Mouse (Mus musculus) intestine, embryonic 14.5 days (tissue): ENCODE measurements around the gene Rpl36. TPM values are rescaled to one million over a fixed set of nuclear protein-coding genes. Genes with fewer than 3 reads are reported as not detected.
A peak's percentile ranks its signal among the peaks of the same experiment; 100 is the strongest.

ENCODE experiments used
- ATAC-seq: fragments of 200-750 bp; cut with Nextera tagmentation; replicated peaks from 2 replicates; pipeline ENCODE4 v1.8.0; 2017; ENCODE audit warnings: low read depth, moderate number of reproducible peaks, moderate TSS enrichment, moderate library complexity; ENCODE audit not compliant: low FRiP score, low TSS enrichment
- DNase-seq: peaks from one replicate; pipeline ENCODE4 v3.0.0-alpha.2; 2018; ENCODE audit warnings: low spot score
- H3K27ac ChIP-seq: fragments of 300-500 bp; sonication (generic); 2 replicates; pipeline ENCODE4 v1.5.1; 2014; ENCODE audit warnings: low read depth, mild to moderate bottlenecking, control low read depth
- H3K27me3 ChIP-seq: fragments of 300-500 bp; sonication (generic); replicated peaks from 2 replicates; pipeline ENCODE4 v1.6.1; 2014; ENCODE audit warnings: low read length, control low read depth; ENCODE audit not compliant: control insufficient read depth, insufficient read depth
- H3K36me3 ChIP-seq: fragments of 300-500 bp; sonication (generic); 2 replicates; pipeline ENCODE4 v1.6.1; 2014; ENCODE audit warnings: low read length, control low read depth; ENCODE audit not compliant: control insufficient read depth, insufficient read depth
- H3K4me1 ChIP-seq: fragments of 300-500 bp; sonication (generic); replicated peaks from 2 replicates; pipeline ENCODE4 v1.6.1; 2014; ENCODE audit warnings: low read length, control low read depth, mixed read lengths; ENCODE audit not compliant: control insufficient read depth, insufficient read depth
- H3K4me2 ChIP-seq: fragments of 300-500 bp; sonication (generic); 2 replicates; pipeline ENCODE4 v1.6.1; 2014; ENCODE audit warnings: low read length
- H3K4me3 ChIP-seq: fragments of 300-500 bp; sonication (generic); 2 replicates; pipeline ENCODE4 v1.5.1; 2014; ENCODE audit warnings: low read depth, low read length, control low read depth, mixed read lengths
- H3K9ac ChIP-seq: fragments of 300-500 bp; sonication (generic); 2 replicates; pipeline ENCODE4 v1.6.1; 2014; ENCODE audit warnings: mild to moderate bottlenecking, low read length
- H3K9me3 ChIP-seq: fragments of 300-500 bp; sonication (generic); 2 replicates; pipeline ENCODE4 v1.6.1; 2016; ENCODE audit warnings: low read length, control low read depth; ENCODE audit not compliant: control insufficient read depth
- WGBS: fragments of 180-500 bp; shearing (Covaris S2); extraction: QIAGEN DNeasy Blood & Tissue Kit; methylation state at CpG from one replicate; pipeline ENCODE4 v1.1.7; 2014; 5-methylcytosine and 5-hydroxymethylcytosine counted together
- polyA plus RNA-seq: library from polyadenylated mRNA; unstranded; fragments of >200 nt; fragmentation: Nextera tagmentation; extraction: Ambion mirVana; gene quantifications from 2 replicates; pipeline ENCODE4 v1.2.1, GENCODE M21; 2014

Rpl36 gene
- polyA plus RNA-seq, 1 experiment from 2014 or later, result 2,673 TPM

DNA sequence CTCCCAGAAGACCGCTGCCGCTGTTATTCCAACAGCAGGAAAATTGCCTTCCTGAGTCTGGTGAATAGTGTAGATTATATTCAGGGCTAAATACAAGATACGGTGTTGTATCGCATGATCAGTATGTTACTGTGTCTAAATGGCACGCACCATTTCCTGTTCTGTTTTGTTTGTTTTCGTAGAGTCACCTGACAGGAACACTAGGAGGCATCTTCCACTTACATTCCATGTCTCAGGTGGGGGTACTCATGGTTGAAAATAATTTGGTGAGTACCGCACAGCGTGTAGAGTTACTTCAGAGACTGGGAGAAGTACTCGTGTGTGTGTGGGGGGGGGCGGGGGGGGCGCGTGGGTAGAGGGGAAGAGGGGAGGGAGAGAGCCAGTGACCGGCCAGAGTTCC lies 34.3 kb downstream of the Rpl36 start:
- no peak for DNase-seq
- ATAC-seq, result no peak
- no peak overlapping the region for H3K4me2 ChIP-seq
- H3K27me3 ChIP-seq, result no peaks in the 10 kb centered on the region
- H3K9ac ChIP-seq, result no peak overlapping the region
- 61% methylated on average over 9 of the region's 13 CpGs for WGBS
- H3K36me3 ChIP-seq, result no peaks in the 10 kb centered on the region
- H3K27ac ChIP-seq, result no peak overlapping the region
- no peak overlapping the region for H3K4me3 ChIP-seq
- H3K4me1 ChIP-seq, result no peaks in the 10 kb centered on the region
- no peaks in the 10 kb centered on the region for H3K9me3 ChIP-seq

DNA sequence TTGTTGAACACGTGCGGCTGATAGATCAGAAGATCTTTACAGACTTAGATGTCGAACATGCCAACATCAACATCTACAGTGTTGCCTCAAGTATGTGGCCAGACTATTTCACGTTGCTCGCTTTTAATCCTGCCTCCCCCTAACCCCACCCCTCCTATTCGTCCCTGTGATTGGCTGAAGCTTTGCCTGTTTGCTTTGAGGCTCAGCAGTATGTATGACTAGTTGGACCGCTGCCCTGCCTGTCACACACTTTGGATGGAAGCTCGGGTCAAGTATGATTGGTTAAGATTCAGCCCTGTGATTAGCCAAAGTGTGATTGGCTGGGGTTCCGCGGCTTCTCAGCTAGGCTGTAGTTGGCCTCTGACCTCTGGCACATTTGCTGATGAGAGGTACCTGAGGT lies 38.6 kb downstream of the Rpl36 start:
- 25% methylated on average over 10 of the region's 10 CpGs for WGBS

DNA sequence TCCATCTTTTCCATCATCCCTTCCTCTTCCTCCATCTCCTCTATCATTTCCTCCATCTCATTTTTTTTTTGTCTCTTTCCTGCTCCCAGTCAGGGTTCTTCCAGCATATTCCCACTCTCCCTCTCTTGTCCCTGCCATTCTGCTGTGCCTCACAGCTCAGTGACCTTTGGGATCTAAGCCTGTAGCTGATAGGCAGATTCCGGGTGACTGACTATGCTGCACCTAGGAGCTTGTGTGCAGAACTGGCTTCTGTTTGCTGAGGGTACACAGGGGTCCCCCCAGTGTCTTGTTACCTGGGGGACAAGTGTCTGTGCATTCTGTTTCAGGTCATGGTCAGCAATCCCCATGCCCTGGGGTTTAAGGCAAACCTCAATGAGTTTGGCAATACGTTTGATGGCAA lies 41.6 kb downstream of the Rpl36 start:
- H3K4me2 ChIP-seq, result no peak overlapping the region
- H3K27ac ChIP-seq, result no peak overlapping the region
- no peaks in the 10 kb centered on the region for H3K4me1 ChIP-seq
- no peaks in the 10 kb centered on the region for H3K9me3 ChIP-seq
- no peak for DNase-seq
- H3K27me3 ChIP-seq, result no peaks in the 10 kb centered on the region
- H3K36me3 ChIP-seq, result no peaks in the 10 kb centered on the region
- WGBS, result 64% methylated on average over 2 of the region's 2 CpGs
- no peak overlapping the region for H3K9ac ChIP-seq
- H3K4me3 ChIP-seq, result no peak overlapping the region
- ATAC-seq, result no peak

More for the DNA sequence above, 38.6 kb downstream of the Rpl36 start:
- no peaks in the 10 kb centered on the region for H3K4me1 ChIP-seq
- no peak for ATAC-seq
- H3K27me3 ChIP-seq, result no peaks in the 10 kb centered on the region
- H3K9me3 ChIP-seq, result no peaks in the 10 kb centered on the region
- no peak overlapping the region for H3K4me2 ChIP-seq
- no peak overlapping the region for H3K9ac ChIP-seq
- no peak for DNase-seq
- no peaks in the 10 kb centered on the region for H3K36me3 ChIP-seq
- H3K4me3 ChIP-seq, result no peak overlapping the region
- H3K27ac ChIP-seq, result no peak overlapping the region

DNA sequence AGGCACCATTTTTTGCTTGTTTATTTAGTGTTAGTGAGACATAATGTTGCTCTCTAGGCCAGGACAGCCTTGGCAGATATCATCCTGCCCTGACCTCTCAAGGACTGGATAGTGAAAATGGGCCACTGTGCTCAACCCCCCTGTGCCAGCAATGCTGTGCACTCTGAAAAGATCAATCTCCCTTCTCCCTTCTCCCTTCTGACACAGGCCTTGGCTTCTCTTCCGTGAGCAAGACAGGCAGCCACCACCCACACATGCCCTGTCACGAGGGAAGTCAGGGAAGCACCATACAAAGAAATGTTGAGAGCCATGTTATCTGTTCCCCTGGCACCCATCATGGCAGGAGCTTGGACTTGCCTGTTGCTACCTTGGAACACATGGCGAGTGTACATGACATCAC lies 42.1 kb downstream of the Rpl36 start:
- 85% methylated on average over 3 of the region's 3 CpGs for WGBS
- H3K9me3 ChIP-seq, result no peaks in the 10 kb centered on the region
- H3K27me3 ChIP-seq, result no peaks in the 10 kb centered on the region
- no peak overlapping the region for H3K4me3 ChIP-seq
- H3K27ac ChIP-seq, result no peak overlapping the region
- H3K4me2 ChIP-seq, result no peak overlapping the region
- no peaks in the 10 kb centered on the region for H3K4me1 ChIP-seq
- ATAC-seq (no peak), DNase-seq (no peak)
- no peak overlapping the region for H3K9ac ChIP-seq
- no peaks in the 10 kb centered on the region for H3K36me3 ChIP-seq

DNA sequence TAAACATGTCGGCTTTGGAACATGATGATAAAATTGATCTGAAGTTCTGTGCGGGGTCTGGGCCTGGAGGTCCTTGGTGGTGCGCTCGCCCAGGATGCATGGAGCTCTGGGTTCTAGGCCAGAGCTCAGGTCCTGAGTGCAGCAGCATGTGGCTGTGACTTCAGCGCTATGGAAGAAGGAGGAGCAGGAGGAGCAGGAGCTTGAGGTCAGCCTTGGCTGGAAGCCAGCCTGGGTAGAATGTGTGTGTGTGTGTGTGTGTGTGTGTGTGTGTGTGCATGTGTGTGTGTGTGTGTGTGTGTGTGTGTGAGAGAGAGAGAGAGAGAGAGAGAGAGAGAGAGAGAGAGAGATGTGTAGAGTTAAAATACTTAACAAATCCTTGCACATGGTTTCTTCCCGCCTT lies 43.0 kb downstream of the Rpl36 start:
- ATAC-seq, result no peak

DNA sequence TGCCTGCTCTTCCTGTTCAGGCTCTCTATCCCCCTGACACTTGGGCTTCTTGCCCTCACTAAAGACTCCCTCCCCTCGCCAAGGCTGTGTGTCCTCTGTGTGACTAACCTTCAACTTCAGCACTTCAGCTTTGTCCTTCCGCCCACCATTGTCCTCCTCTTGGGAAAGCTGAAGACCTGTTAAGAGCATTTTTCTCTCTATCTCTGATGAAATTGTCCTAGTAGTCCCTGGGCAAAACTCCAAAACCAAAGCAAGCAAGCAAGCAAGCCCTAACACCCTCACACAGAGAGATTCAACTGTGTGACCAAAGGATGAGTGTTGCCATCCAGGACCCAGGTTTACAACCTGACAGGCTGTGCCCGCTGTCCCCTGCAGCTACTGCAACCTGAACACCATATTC lies 50.4 kb downstream of the Rpl36 start:
- Histone ChIP-seq H3K9me3 (no peaks in the 10 kb centered on the region), H3K27me3 (no peaks in the 10 kb centered on the region; the same call in 1 of the 2 replicates), H3K4me3 (0 out of 2 replicates have a peak overlapping the region, but pooled peaks have one; percentile 8), H3K27ac (no peak overlapping the region), H3K9ac (0 out of 2 replicates have a peak overlapping the region, but pooled peaks have one; percentile 22), H3K4me2 (peak overlapping the region; percentile 42), H3K4me1 (peaks cover 12% of the 10 kb centered on the region; the same call in 1 of the 2 replicates), H3K36me3 (no peaks in the 10 kb centered on the region)
- DNase-seq (no peak), ATAC-seq (no peak)
- WGBS, result 56% methylated on average over 3 of the region's 3 CpGs

More for the DNA sequence above, 43.0 kb downstream of the Rpl36 start:
- H3K27me3 ChIP-seq, result no peaks in the 10 kb centered on the region
- no peaks in the 10 kb centered on the region for H3K36me3 ChIP-seq
- no peak overlapping the region for H3K4me3 ChIP-seq
- WGBS, result 84% methylated on average over 6 of the region's 6 CpGs
- no peaks in the 10 kb centered on the region for H3K4me1 ChIP-seq
- H3K9ac ChIP-seq, result no peak overlapping the region
- no peaks in the 10 kb centered on the region for H3K9me3 ChIP-seq
- no peak for DNase-seq
- H3K4me2 ChIP-seq, result no peak overlapping the region
- H3K27ac ChIP-seq, result no peak overlapping the region

Other genes with a start within 250 kb of the Rpl36 start
- 94.4 and 99.6 TPM in 2 replicates for gene Ptprs, start 136.9 kb upstream of the Rpl36 start, polyA plus RNA-seq
- not detected in 2 replicates for gene Znrf4, start 101.0 kb upstream of the Rpl36 start, polyA plus RNA-seq
- gene Gm20219, start 59.0 kb upstream of the Rpl36 start, polyA plus RNA-seq, result 2.2 and 2.8 TPM in 2 replicates
- 57.1 and 59.9 TPM in 2 replicates for gene Safb2, start 28.8 kb upstream of the Rpl36 start, polyA plus RNA-seq
- gene Safb, start 28.6 kb upstream of the Rpl36 start, polyA plus RNA-seq, result 73.3 and 81.8 TPM in 2 replicates
- gene 2410015M20Rik, start 3.6 kb upstream of the Rpl36 start, polyA plus RNA-seq, result 273 and 284 TPM in 2 replicates
- gene Lonp1, start 13.5 kb downstream of the Rpl36 start, polyA plus RNA-seq, result 64.5 and 71.2 TPM in 2 replicates
- 0.93 and 1.1 TPM in 2 replicates for gene Catsperd, start 14.7 kb downstream of the Rpl36 start, polyA plus RNA-seq
- 89.6 and 96.7 TPM in 2 replicates for gene Ranbp3, start 59.9 kb downstream of the Rpl36 start, polyA plus RNA-seq
- gene Ndufa11, start 104.4 kb downstream of the Rpl36 start, polyA plus RNA-seq, result 494 and 522 TPM in 2 replicates
- 21.2 and 21.3 TPM in 2 replicates for gene Vmac, start 104.6 kb downstream of the Rpl36 start, polyA plus RNA-seq
- gene Nrtn, start 144.1 kb downstream of the Rpl36 start, polyA plus RNA-seq, result 13.5 and 15.6 TPM in 2 replicates
- 45.6 and 47.4 TPM in 2 replicates for gene Dus3l, start 151.3 kb downstream of the Rpl36 start, polyA plus RNA-seq
- gene Prr22, start 156.8 kb downstream of the Rpl36 start, polyA plus RNA-seq, result 1.7 and 2.3 TPM in 2 replicates
- gene Rfx2, start 217.6 kb downstream of the Rpl36 start, polyA plus RNA-seq, result 4.5 and 4.9 TPM in 2 replicates